Mouse (Mus musculus) ES-Bruce4 (cell line): ENCODE measurements at regions not wholly inside any gene's neighbourhood (a gene's known extent, or its start where the extent isn't known, plus 50 kb on each side); places are given as distances from the start of the nearest gene placed in this dataset.

ENCODE experiments used
- EP300 ChIP-seq: IDR thresholded peaks from 2 replicates; pipeline ENCODE4 v1.6.1; 2011; ENCODE audit warnings: low read depth, low read length; ENCODE audit not compliant: insufficient read depth
- POLR2A ChIP-seq: IDR thresholded peaks from one replicate; pipeline ENCODE4 v1.8.1; 2011; ENCODE audit warnings: low read length; ENCODE audit not compliant: insufficient read depth

DNA sequence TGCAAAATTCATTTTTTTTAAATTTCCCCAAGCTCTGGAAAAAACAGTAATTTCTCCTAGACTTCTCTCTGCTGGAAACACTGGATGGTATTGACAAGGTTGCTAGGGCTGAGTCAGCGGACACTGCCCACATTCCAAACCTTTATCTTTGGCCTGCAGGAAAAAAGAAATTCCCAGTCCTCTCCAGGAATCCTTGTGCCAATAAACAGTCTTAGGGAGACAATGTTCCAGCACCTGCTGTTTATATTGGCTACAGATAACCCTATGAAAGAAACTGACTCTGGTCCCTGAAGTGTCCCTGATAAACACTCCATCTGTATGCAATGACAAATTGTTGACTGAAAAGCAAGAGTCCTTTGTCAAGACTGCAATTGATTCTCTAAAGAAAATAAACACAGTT, 260.5 kb upstream of the Sgcd start:
- TF ChIP-seq POLR2A (no peak), EP300 (no peak)
